Mouse (Mus musculus) kidney, adult 2 months (tissue): ENCODE measurements around the gene Rpf1. TPM values are rescaled to one million over a fixed set of nuclear protein-coding genes. Genes with fewer than 3 reads are reported as not detected.

Source experiments
- DNase-seq: peaks from one replicate; pipeline ENCODE4 v3.0.0; 2021
- H3K27ac ChIP-seq: fragments of 200-500 bp; 2 replicates; pipeline ENCODE4 v1.5.1; 2012; ENCODE audit warnings: low read depth, low read length, control low read depth, inconsistent platforms; ENCODE audit not compliant: insufficient read depth
- H3K27me3 ChIP-seq: fragments of 200-500 bp; replicated peaks from 2 replicates; pipeline ENCODE4 v1.6.1; 2012; ENCODE audit warnings: mild to moderate bottlenecking, moderate library complexity, low read length, inconsistent platforms; ENCODE audit not compliant: control insufficient read depth, insufficient read depth
- H3K36me3 ChIP-seq: fragments of 200-500 bp; 2 replicates; pipeline ENCODE4 v1.6.1; 2012; ENCODE audit warnings: mild to moderate bottlenecking, moderate library complexity, low read length, inconsistent platforms; ENCODE audit not compliant: control insufficient read depth, insufficient read depth
- H3K4me1 ChIP-seq: fragments of 200-500 bp; 2 replicates; pipeline ENCODE4 v1.6.1; 2011; ENCODE audit warnings: low read length; ENCODE audit not compliant: control insufficient read depth, insufficient read depth
- H3K4me3 ChIP-seq: fragments of 200-500 bp; 2 replicates; pipeline ENCODE4 v1.5.1; 2011; ENCODE audit warnings: mild to moderate bottlenecking, low read depth, low read length, control low read depth; ENCODE audit not compliant: insufficient read depth
- CTCF ChIP-seq: fragments of 200-500 bp; conservative IDR thresholded peaks from 2 replicates; pipeline ENCODE4 v1.5.1; 2011; ENCODE audit warnings: low read depth, mild to moderate bottlenecking, control low read depth, low read length, moderate library complexity, mixed read lengths; ENCODE audit not compliant: insufficient read depth, insufficient read length
- POLR2A ChIP-seq: fragments of 200-500 bp; IDR thresholded peaks from one replicate; pipeline ENCODE4 v1.6.1; 2011; ENCODE audit warnings: low read depth, low read length, control low read depth
- WGBS: fragments of 180-500 bp; shearing (Covaris S2); methylation state at CpG from one replicate; pipeline ENCODE4 v1.1.7; 2018; 5-methylcytosine and 5-hydroxymethylcytosine counted together
- polyA plus RNA-seq: library from polyadenylated mRNA; depleted of rRNA; stranded (reverse); fragments of >200 nt; gene quantifications from 2 replicates; pipeline ENCODE4 v1.2.3, GENCODE M21; 2012; rRNA removed

Gene Rpf1
- polyA plus RNA-seq, 1 experiment = 13.6 TPM

- Histone ChIP-seq H3K27ac (no peak overlapping the region), H3K4me1 (no peaks in the 10 kb centered on the region), H3K36me3 (no peaks in the 10 kb centered on the region), H3K27me3 (no peaks in the 10 kb centered on the region), H3K4me3 (no peak overlapping the region)
- TF ChIP-seq CTCF (no peak), POLR2A (no peak)
- DNase-seq = no peak
Measured at GRCm38 (mm10) chr3:146473741-146474140, 47.5 kb downstream of the Rpf1 start.

- Histone ChIP-seq H3K4me1 (no peaks in the 10 kb centered on the region), H3K36me3 (no peaks in the 10 kb centered on the region), H3K4me3 (no peak overlapping the region), H3K27me3 (no peaks in the 10 kb centered on the region), H3K27ac (no peak overlapping the region)
- DNase-seq = no peak
- TF ChIP-seq CTCF (no peak), POLR2A (no peak)
- 88% methylated on average over 4 of the region's 4 CpGs for WGBS
Measured at GRCm38 (mm10) chr3:146472657-146473056, 48.6 kb downstream of the Rpf1 start.

GRCm38 (mm10) chr3:146469226-146469625, 52.0 kb downstream of the Rpf1 start:
- Histone ChIP-seq H3K27me3 (no peaks in the 10 kb centered on the region), H3K4me1 (no peaks in the 10 kb centered on the region), H3K4me3 (no peak overlapping the region), H3K36me3 (no peaks in the 10 kb centered on the region), H3K27ac (no peak overlapping the region)
- WGBS = 50% methylated on average over 2 of the region's 2 CpGs
- no peak for DNase-seq
- TF ChIP-seq POLR2A (no peak), CTCF (no peak)

- no peak for DNase-seq
- H3K4me1 ChIP-seq = no peaks in the 10 kb centered on the region
- 58% methylated on average over 2 of the region's 2 CpGs for WGBS
- no peak overlapping the region for H3K4me3 ChIP-seq
- no peaks in the 10 kb centered on the region for H3K27me3 ChIP-seq
- no peaks in the 10 kb centered on the region; the same call in 1 of the 2 replicates for H3K36me3 ChIP-seq
- H3K27ac ChIP-seq = no peak overlapping the region
- TF ChIP-seq POLR2A = no peak
- TF ChIP-seq CTCF = no peak
Measured at GRCm38 (mm10) chr3:146462939-146463338, 58.3 kb downstream of the Rpf1 start.

Other genes with a start within 250 kb of the Rpf1 start
- 7.3 and 8.0 TPM in 2 replicates for gene Ssx2ip, start 116.8 kb downstream of the Rpf1 start, polyA plus RNA-seq
- gene Ctbs, start 71.6 kb downstream of the Rpf1 start, polyA plus RNA-seq = 10.5 and 10.7 TPM in 2 replicates
- gene Spata1, start 21.7 kb downstream of the Rpf1 start, polyA plus RNA-seq = 0.79 and 0.89 TPM in 2 replicates
- 567 and 600 TPM in 2 replicates for gene Gng5, start 21.6 kb downstream of the Rpf1 start, polyA plus RNA-seq
- gene Uox, start 49.0 kb upstream of the Rpf1 start, polyA plus RNA-seq = 0.19 TPM in 1 of 2 replicates, not detected in the other
- gene Dnase2b, start 94.2 kb upstream of the Rpf1 start, polyA plus RNA-seq = not detected in 2 replicates
- not detected in 2 replicates for gene 4930503B20Rik, start 129.9 kb upstream of the Rpf1 start, polyA plus RNA-seq
- 0.11 and 0.27 TPM in 2 replicates for gene Samd13, start 164.2 kb upstream of the Rpf1 start, polyA plus RNA-seq